Mouse (Mus musculus) brain, embryonic 14.5 days (tissue): ENCODE results near the gene Fam57a.
A peak's percentile ranks its signal among the peaks of the same experiment; 100 is the strongest.

ENCODE experiments used
- CTCF ChIP-seq: fragments of 200-500 bp; IDR thresholded peaks from 2 replicates; pipeline ENCODE4 v1.5.1; 2012; ENCODE audit warnings: inconsistent platforms, mild to moderate bottlenecking, moderate library complexity, borderline replicate concordance; ENCODE audit not compliant: insufficient read depth, insufficient read length; ENCODE audit errors: extremely low read depth
- POLR2A ChIP-seq: fragments of 200-500 bp; IDR thresholded peaks from 2 replicates; pipeline ENCODE4 v1.6.1; 2012; ENCODE audit warnings: mild to moderate bottlenecking, inconsistent platforms, borderline replicate concordance; ENCODE audit not compliant: poor library complexity, insufficient read depth, insufficient read length, severe bottlenecking; ENCODE audit errors: extremely low read depth

DNA sequence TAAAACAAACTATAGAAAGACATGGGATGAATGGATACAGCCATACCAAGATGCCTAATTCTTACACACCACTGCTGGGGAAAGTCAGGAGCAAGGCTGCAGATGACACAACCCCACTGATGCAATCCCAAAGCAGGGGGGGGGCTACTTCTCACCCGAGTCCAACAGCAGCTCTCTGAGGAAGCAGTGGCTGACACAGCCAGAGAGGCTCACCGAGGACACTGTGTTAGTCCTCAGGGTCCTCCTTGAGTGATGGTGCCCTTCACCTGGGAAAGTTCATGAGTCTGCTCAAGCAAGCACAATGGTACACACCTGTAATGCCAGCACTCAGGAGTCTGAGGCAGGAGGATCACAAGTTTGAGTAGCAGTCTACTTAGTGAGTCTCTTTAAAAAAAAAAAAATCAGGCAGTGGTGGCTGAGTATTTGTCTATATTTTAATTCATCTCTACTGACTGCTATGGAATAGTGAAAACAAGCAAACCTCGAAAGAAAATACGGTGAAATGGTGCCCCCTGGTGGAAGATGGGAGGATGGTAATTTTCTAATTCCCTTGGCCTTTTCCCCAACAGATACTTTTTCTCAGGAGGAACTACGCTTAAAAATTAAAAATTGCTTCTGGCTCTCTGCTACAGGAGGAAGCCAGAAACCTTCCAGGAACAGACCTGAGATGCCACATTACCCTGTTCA, 12.2 kb upstream of the Fam57a start:
- peak; percentile 60 for TF ChIP-seq CTCF
- TF ChIP-seq POLR2A, result no peak
